Mouse (Mus musculus): ENCODE measurements around the gene Cpz.

DNA sequence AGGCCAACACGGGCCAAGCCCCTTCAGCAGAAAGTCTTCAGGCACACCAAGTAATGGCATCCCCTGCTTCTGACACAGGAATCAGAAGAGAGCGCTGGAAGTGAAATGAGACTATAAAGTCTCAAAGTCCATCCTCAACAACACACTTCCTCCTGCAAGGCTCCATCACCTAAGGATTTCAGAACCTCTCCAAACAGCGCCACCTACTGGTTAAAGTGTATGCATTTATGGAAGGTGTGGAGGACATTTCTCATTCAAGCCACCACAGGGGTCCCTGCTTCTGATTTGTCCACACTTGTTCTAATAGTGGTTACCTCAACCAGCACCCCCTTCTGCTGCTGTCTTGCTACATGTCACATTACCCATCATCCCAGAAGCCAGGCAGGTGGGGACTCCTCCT is 10.8 kb upstream of the Cpz start:
- TF ChIP-seq CTCF (IDR thresholded peaks at IDR 0.05; ENCODE audit: control insufficient read depth, insufficient read depth, insufficient replicate concordance, low read depth, low read length) = peak; percentile 30; the same call in 1 of the 2 replicates
- no peak for TF ChIP-seq POLR2A (IDR thresholded peaks at IDR 0.05; ENCODE audit: control insufficient read depth, low read depth, low read length)
